ENCODE assay signal across 8 mouse cellular contexts in the genomic region with DNA sequence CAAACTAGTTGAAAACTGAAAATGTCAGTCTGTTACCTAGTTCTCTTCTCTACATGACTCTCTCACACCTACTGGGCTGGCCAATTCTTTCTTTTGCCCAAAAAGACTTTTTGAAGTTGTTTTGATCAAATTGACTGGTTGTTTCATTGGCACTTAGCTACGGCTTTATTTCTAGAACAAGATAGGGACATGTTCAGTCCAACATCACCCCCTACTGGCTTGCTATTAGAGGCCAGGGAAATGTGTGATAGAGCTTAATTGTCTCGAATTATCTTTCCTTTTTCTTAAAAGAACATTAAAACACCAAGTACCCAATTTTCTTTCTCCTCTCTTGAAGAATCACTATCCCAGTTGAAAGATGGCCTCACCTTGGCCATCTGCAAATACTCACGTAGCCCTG.
DNase-seq lines count a peak whose midpoint lies in the region; ATAC-seq lines count a peak whose summit lies in the region.

No protein-coding gene starts in this region.

- peak; percentile 51 to 62 for DNase-seq in cerebellum, postnatal 10 days
- peak; percentile 10 to 25 for DNase-seq in left cerebral cortex, adult 18-20 months (ENCODE audit: low spot score in 2 of 2)
- no peak for DNase-seq in left cerebral cortex, postnatal 36 days (ENCODE audit: low spot score in 2 of 2)
- DNase-seq in lung, postnatal 36 days: peak; percentile 9
- no peak for DNase-seq in spleen, postnatal 14 days (ENCODE audit: low spot score in 2 of 2)

- ATAC-seq in cerebellum, adult (ENCODE audit: insufficient number of reproducible peaks, low FRiP score, low TSS enrichment): no peak
- ATAC-seq in common myeloid progenitor, adult 5-6 weeks (replicated peaks; ENCODE audit: low read depth, poor library complexity, severe bottlenecking): 0 out of 2 replicates have a peak, but pooled peaks have one; percentile 58
- no peak for ATAC-seq in activated CD4-positive, CD25-positive, alpha-beta regulatory T cell, adult 4 months

- intact Hi-C loops in left cerebral cortex, postnatal 36 days (cut with DNase I): loop anchor here (2.0 to 10.0 kb wide), 2 partner anchors 508 to 882 kb away; no protein-coding TSS in a partner anchor

Comparison
In these comparisons a context has a peak if more than half of its experiments do, and no peak if none do; other contexts are left out.
1. DNase-seq: peak in cerebellum, postnatal 10 days (2 of 2), left cerebral cortex, adult 18-20 months (2 of 2) and lung, postnatal 36 days (single experiment); none in left cerebral cortex, postnatal 36 days (0 of 2) and spleen, postnatal 14 days (0 of 2).